Mouse (Mus musculus) MEL (cell line): ENCODE measurements around the gene Btnl2. TPM values are rescaled to one million over a fixed set of nuclear protein-coding genes. Genes with fewer than 3 reads are reported as not detected.

Experiments used
- DNase-seq: peaks from one replicate; pipeline ENCODE4 v3.0.0; 2011; ENCODE audit warnings: low read depth, low spot score
- H3K27ac ChIP-seq: 2 replicates; pipeline ENCODE4 v1.5.1; 2012; ENCODE audit warnings: low read depth, mild to moderate bottlenecking, control low read depth, low read length, moderate library complexity; ENCODE audit not compliant: control insufficient read depth
- H3K27me3 ChIP-seq, 2 experiments: fragments of 150-350 bp in 1 of 2; sonication (generic) in 1 of 2; 2 replicates each; pipeline ENCODE4 v1.6.1; 2012; ENCODE audit warnings: low read length in 2 of 2, mild to moderate bottlenecking in 2 of 2, improper control_type of control experiment in 1 of 2, moderate library complexity in 1 of 2; ENCODE audit not compliant: insufficient read depth in 2 of 2, control insufficient read depth in 1 of 2
- H3K36me3 ChIP-seq, 2 experiments: 2 replicates each; pipeline ENCODE4 v1.6.1; 2012 to 2014; ENCODE audit warnings: low read length in 2 of 2, improper control_type of control experiment in 1 of 2, inconsistent platforms in 1 of 2, mild to moderate bottlenecking in 1 of 2; ENCODE audit not compliant: insufficient read depth in 2 of 2, control insufficient read depth in 1 of 2
- H3K4me1 ChIP-seq, 2 experiments: fragments of 150-350 bp in 1 of 2; sonication (generic) in 1 of 2; 2 replicates each; pipeline ENCODE4 v1.6.1; 2012; ENCODE audit warnings: low read length in 2 of 2, improper control_type of control experiment in 1 of 2, mild to moderate bottlenecking in 1 of 2; ENCODE audit not compliant: insufficient read depth in 2 of 2, control insufficient read depth in 1 of 2
- H3K4me3 ChIP-seq, 2 experiments: fragments of 150-350 bp in 1 of 2; sonication (generic) in 1 of 2; 2 replicates each; pipeline ENCODE4 v1.5.1; 2012; ENCODE audit warnings: low read depth in 2 of 2, low read length in 2 of 2, mild to moderate bottlenecking in 2 of 2, moderate library complexity in 2 of 2, control low read depth in 1 of 2, improper control_type of control experiment in 1 of 2; ENCODE audit not compliant: control insufficient read depth in 1 of 2, insufficient read depth in 1 of 2
- H3K79me2 ChIP-seq: 2 replicates; pipeline ENCODE4 v1.6.1; 2012; ENCODE audit warnings: mild to moderate bottlenecking, low read length, moderate library complexity; ENCODE audit not compliant: control insufficient read depth, poor library complexity, insufficient read depth
- H3K9ac ChIP-seq: 2 replicates; pipeline ENCODE4 v1.6.1; 2012; ENCODE audit warnings: low read depth, mild to moderate bottlenecking, control low read depth, low read length, moderate library complexity; ENCODE audit not compliant: control insufficient read depth, poor library complexity, severe bottlenecking
- H3K9me3 ChIP-seq: fragments of 150-350 bp; sonication (generic); replicated peaks from 2 replicates; pipeline ENCODE4 v1.6.1; 2012; ENCODE audit warnings: mild to moderate bottlenecking, low read length, improper control_type of control experiment, moderate library complexity; ENCODE audit not compliant: insufficient read depth
- BHLHE40 ChIP-seq: IDR thresholded peaks from 2 replicates; pipeline ENCODE4 v1.6.1; 2012; ENCODE audit warnings: low read depth, mild to moderate bottlenecking, inconsistent platforms, low read length, improper control_type of control experiment, borderline replicate concordance
- CHD1 ChIP-seq: IDR thresholded peaks from 2 replicates; pipeline ENCODE4 v1.6.1; 2012; ENCODE audit warnings: low read depth, mild to moderate bottlenecking, inconsistent platforms, low read length, improper control_type of control experiment
- CTCF ChIP-seq, 3 experiments: IDR thresholded peaks in 2 of 3; conservative IDR thresholded peaks in 1 of 3; 2 replicates each; pipeline ENCODE4 v1.5.1; 2011 to 2012; ENCODE audit warnings: low read length in 3 of 3, low read depth in 2 of 3, mild to moderate bottlenecking in 2 of 3, improper control_type of control experiment in 1 of 3, inconsistent platforms in 1 of 3, mixed read lengths in 1 of 3, moderate library complexity in 1 of 3; ENCODE audit not compliant: control insufficient read depth in 1 of 3, insufficient read depth in 1 of 3, poor library complexity in 1 of 3, severe bottlenecking in 1 of 3
- ELF1 ChIP-seq: IDR thresholded peaks from 2 replicates; pipeline ENCODE4 v1.6.1; 2014; ENCODE audit warnings: low read depth, mild to moderate bottlenecking, inconsistent platforms, low read length, improper control_type of control experiment, moderate library complexity
- GATA1 ChIP-seq: IDR thresholded peaks from 2 replicates; pipeline ENCODE4 v1.6.1; 2011; ENCODE audit warnings: low read depth, low read length, improper control_type of control experiment
- JUND ChIP-seq: IDR thresholded peaks from 2 replicates; pipeline ENCODE4 v1.6.1; 2011; ENCODE audit warnings: low read depth, mild to moderate bottlenecking, improper control_type of control experiment, low read length
- MAX ChIP-seq: IDR thresholded peaks from 2 replicates; pipeline ENCODE4 v1.6.1; 2011; ENCODE audit warnings: low read length, improper control_type of control experiment
- MAZ ChIP-seq: IDR thresholded peaks from 2 replicates; pipeline ENCODE4 v1.6.1; 2012; ENCODE audit warnings: low read depth, mild to moderate bottlenecking, inconsistent platforms, low read length, improper control_type of control experiment
- MEF2A ChIP-seq: IDR thresholded peaks from 2 replicates; pipeline ENCODE4 v1.6.1; 2014; ENCODE audit warnings: low read depth, mild to moderate bottlenecking, inconsistent platforms, low read length, improper control_type of control experiment; ENCODE audit not compliant: poor library complexity, insufficient replicate concordance, severe bottlenecking; ENCODE audit errors: extremely low read depth
- MXI1 ChIP-seq: IDR thresholded peaks from 2 replicates; pipeline ENCODE4 v1.6.1; 2011; ENCODE audit warnings: mild to moderate bottlenecking, low read depth, low read length, improper control_type of control experiment
- NELFE ChIP-seq: IDR thresholded peaks from 2 replicates; pipeline ENCODE4 v1.6.1; 2011; ENCODE audit warnings: low read depth, low read length, improper control_type of control experiment
- NRF1 ChIP-seq: IDR thresholded peaks from 2 replicates; pipeline ENCODE4 v1.6.1; 2014; ENCODE audit warnings: low read depth, mild to moderate bottlenecking, inconsistent platforms, low read length, improper control_type of control experiment, moderate library complexity; ENCODE audit not compliant: poor library complexity, insufficient read depth, severe bottlenecking
- POLR2A ChIP-seq, 2 experiments: IDR thresholded peaks; 2 replicates each; pipeline ENCODE4 v1.6.1; 2011 to 2012; ENCODE audit warnings: low read length in 2 of 2, mild to moderate bottlenecking in 2 of 2, control low read depth in 1 of 2, improper control_type of control experiment in 1 of 2, low read depth in 1 of 2, moderate library complexity in 1 of 2; ENCODE audit not compliant: control insufficient read depth in 1 of 2, insufficient read depth in 1 of 2, poor library complexity in 1 of 2
- POLR2AphosphoS2 ChIP-seq: IDR thresholded peaks from 2 replicates; pipeline ENCODE4 v1.6.1; 2011; ENCODE audit warnings: low read length, improper control_type of control experiment
- POLR2AphosphoS5 ChIP-seq: IDR thresholded peaks from 2 replicates; pipeline ENCODE4 v1.6.1; 2012; ENCODE audit warnings: low read depth, borderline replicate concordance, mild to moderate bottlenecking, inconsistent platforms, low read length, moderate library complexity, mixed read lengths
- RAD21 ChIP-seq: IDR thresholded peaks from 2 replicates; pipeline ENCODE4 v1.6.1; 2011; ENCODE audit warnings: mild to moderate bottlenecking, low read depth, low read length, improper control_type of control experiment
- SIN3A ChIP-seq: IDR thresholded peaks from 2 replicates; pipeline ENCODE4 v1.6.1; 2012; ENCODE audit warnings: low read length, improper control_type of control experiment, inconsistent platforms
- SMC3 ChIP-seq: IDR thresholded peaks from 2 replicates; pipeline ENCODE4 v1.6.1; 2011; ENCODE audit warnings: low read depth, low read length, improper control_type of control experiment
- TAL1 ChIP-seq: IDR thresholded peaks from 2 replicates; pipeline ENCODE4 v1.6.1; 2012; ENCODE audit warnings: mild to moderate bottlenecking, inconsistent platforms, low read length, moderate library complexity, mixed read lengths
- TBP ChIP-seq: IDR thresholded peaks from 2 replicates; pipeline ENCODE4 v1.8.0; 2011; ENCODE audit warnings: low read depth, low read length, improper control_type of control experiment
- TCF12 ChIP-seq: IDR thresholded peaks from 2 replicates; pipeline ENCODE4 v1.6.1; 2014; ENCODE audit warnings: low read depth, mild to moderate bottlenecking, inconsistent platforms, low read length, improper control_type of control experiment, moderate library complexity
- UBTF ChIP-seq: IDR thresholded peaks from 2 replicates; pipeline ENCODE4 v1.6.1; 2012; ENCODE audit warnings: low read depth, mild to moderate bottlenecking, inconsistent platforms, low read length, improper control_type of control experiment, moderate library complexity, borderline replicate concordance; ENCODE audit not compliant: insufficient read depth
- USF1 ChIP-seq: IDR thresholded peaks from 2 replicates; pipeline ENCODE4 v1.6.1; 2014; ENCODE audit warnings: low read depth, mild to moderate bottlenecking, inconsistent platforms, low read length, improper control_type of control experiment, moderate library complexity
- USF2 ChIP-seq, 2 experiments: IDR thresholded peaks; 2 replicates each; pipeline ENCODE4 v1.6.1; 2011 to 2012; ENCODE audit warnings: improper control_type of control experiment in 2 of 2, low read length in 2 of 2, borderline replicate concordance in 1 of 2, inconsistent platforms in 1 of 2, low read depth in 1 of 2, mild to moderate bottlenecking in 1 of 2; ENCODE audit not compliant: insufficient read depth in 1 of 2
- polyA plus RNA-seq, 2 experiments: library from polyadenylated mRNA; stranded (reverse) in 1 of 2; unstranded in 1 of 2; fragments of >175 nt in 1 of 2; fragments of >200 nt in 1 of 2; gene quantifications; 2 replicates each; pipeline versions ENCODE4 v1.2.1 to v1.2.4; 2012; ENCODE audit warnings: low replicate concordance in 2 of 2, low read depth in 1 of 2; ENCODE audit not compliant: insufficient read length in 2 of 2, insufficient read depth in 1 of 2, missing spikeins in 1 of 2
- total RNA-seq: library from RNA; depleted of rRNA; stranded (reverse); fragments of 300-350 nt; gene quantifications from 2 replicates; pipeline ENCODE4 v1.2.3, GENCODE M21; 2012

The Btnl2 gene
- total and polyA plus RNA-seq, 3 experiments: not detected

DNA sequence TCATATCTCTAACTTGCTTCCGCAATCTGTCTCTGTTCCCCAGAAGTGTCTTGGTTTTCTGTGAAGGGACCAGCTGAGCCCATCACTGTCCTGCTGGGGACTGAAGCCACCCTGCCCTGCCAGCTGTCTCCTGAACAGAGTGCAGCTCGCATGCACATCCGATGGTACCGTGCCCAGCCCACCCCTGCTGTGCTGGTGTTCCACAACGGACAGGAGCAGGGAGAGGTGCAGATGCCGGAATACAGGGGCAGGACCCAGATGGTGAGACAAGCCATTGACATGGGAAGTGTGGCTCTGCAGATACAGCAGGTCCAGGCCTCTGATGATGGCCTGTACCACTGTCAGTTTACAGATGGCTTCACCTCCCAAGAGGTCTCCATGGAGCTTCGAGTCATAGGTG, 24.8 kb downstream of the Btnl2 start:
- Histone ChIP-seq H3K36me3 (no peaks in the 10 kb centered on the region), H3K4me3 (no peak overlapping the region), H3K9me3 (no peaks in the 10 kb centered on the region)
- TF ChIP-seq TAL1: 0 out of 2 replicates have a peak, but pooled peaks have one; percentile 28
- TF ChIP-seq MEF2A: no peak
- TF ChIP-seq JUND: no peak
- no peak for TF ChIP-seq SIN3A
- TF ChIP-seq POLR2A (IDR thresholded peaks at IDR 0.05; ENCODE audit: control insufficient read depth in 1 of 2, insufficient read depth in 1 of 2, low read depth in 1 of 2, low read length in 2 of 2, poor library complexity in 1 of 2): no peak
- TF ChIP-seq, all 39 proteins: peak for 1
- Histone ChIP-seq H3K79me2 (no peaks in the 10 kb centered on the region), H3K27ac (no peak overlapping the region), H3K9ac (no peak overlapping the region), H3K4me1 (no peaks in the 10 kb centered on the region), H3K27me3 (no peaks in the 10 kb centered on the region)
- no peak for DNase-seq

DNA sequence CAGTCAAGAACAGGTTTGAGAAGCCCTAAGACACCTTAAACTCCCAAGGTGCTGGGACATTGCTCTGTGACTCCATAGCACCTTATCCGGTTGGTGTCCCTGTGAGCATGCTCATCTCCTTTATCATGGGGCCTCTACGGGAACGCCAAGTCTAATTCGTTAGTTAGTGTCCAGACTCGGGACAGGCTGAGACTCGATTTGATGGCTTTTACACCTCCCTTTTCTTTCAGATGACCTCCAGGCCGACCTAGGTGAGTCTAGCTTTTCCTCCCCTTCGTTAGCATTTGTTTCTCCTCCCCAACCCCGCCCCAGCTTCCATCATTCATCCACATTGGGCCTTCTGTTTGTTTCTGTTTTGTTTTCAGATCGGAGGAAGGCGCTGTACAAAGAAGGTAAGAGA, 27.3 kb downstream of the Btnl2 start:
- no peaks in the 10 kb centered on the region for H3K4me1 ChIP-seq
- H3K9ac ChIP-seq: no peak overlapping the region
- H3K79me2 ChIP-seq: no peaks in the 10 kb centered on the region
- no peaks in the 10 kb centered on the region for H3K9me3 ChIP-seq
- TF ChIP-seq MAZ (no peak), GATA1 (no peak), MXI1 (no peak), TBP (no peak), CTCF (IDR thresholded peaks at IDR 0.05 in 2 of 3, conservative IDR thresholded peaks at IDR 0.05 in 1 of 3; ENCODE audit: control insufficient read depth in 1 of 3, insufficient read depth in 1 of 3, low read depth in 2 of 3, low read length in 3 of 3, poor library complexity in 1 of 3, severe bottlenecking in 1 of 3) (no peak), JUND (no peak), USF1 (no peak), NELFE (no peak), UBTF (no peak), ELF1 (no peak), USF2 (IDR thresholded peaks at IDR 0.05; ENCODE audit: borderline replicate concordance in 1 of 2, insufficient read depth in 1 of 2, low read depth in 1 of 2, low read length in 2 of 2) (no peak), POLR2AphosphoS2 (no peak), BHLHE40 (no peak), RAD21 (no peak), NRF1 (no peak), SMC3 (no peak), POLR2AphosphoS5 (no peak), TCF12 (no peak), MAX (no peak), CHD1 (no peak)
- DNase-seq: no peak
- H3K27ac ChIP-seq: no peak overlapping the region
- no peak overlapping the region for H3K4me3 ChIP-seq
- H3K36me3 ChIP-seq: no peaks in the 10 kb centered on the region
- H3K27me3 ChIP-seq: no peaks in the 10 kb centered on the region
